Mouse (Mus musculus) embryo, embryonic 10.5 days (tissue): ENCODE data around the gene Gm20388.
A peak's percentile ranks its signal among the peaks of the same experiment; 100 is the strongest.

Experiments
- DNase-seq: peaks from one replicate; pipeline ENCODE4 v3.0.0-alpha.2; 2015; ENCODE audit warnings: low spot score

Gene Gm20388

DNA sequence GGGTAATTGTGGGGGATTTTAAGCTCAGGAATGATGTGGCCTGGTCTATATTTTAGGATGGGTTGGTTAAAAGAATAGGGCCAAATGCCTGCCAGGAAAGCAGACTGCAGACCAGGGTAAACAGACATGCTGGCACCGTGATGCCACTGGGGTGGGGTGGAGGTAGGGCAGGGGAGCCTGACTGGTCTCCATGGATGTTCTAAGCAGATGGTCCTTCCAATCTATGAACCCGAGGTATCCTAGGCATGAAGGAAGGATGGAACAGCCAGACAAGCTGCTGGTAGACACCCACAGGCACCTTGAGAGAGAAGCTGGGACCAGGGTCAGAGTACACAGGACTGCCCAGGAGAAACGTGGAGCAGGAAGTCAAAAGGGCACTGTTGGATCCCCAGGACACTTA lies 3936.9 kb downstream of the Gm20388 start:
- DNase-seq, result no peak

DNA sequence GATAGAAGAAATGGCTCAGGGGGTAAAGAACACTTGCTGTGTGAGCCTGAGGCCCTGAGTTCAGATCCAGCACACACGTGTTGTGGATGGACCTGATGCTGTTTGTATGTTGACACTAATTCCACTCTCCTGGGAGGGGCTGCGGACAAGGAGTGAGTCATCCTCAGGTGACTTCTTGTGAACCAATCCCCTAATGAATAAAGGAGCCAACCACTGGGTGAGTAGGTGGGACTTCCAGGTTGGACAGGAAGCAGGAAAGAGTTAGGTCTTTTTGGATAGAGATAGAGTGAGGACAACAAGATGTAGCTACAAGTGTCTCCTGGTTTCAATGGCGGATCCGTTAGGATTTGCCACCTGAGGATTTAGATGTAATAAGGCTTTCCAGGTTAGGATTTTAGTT lies 3938.7 kb downstream of the Gm20388 start:
- no peak for DNase-seq

DNA sequence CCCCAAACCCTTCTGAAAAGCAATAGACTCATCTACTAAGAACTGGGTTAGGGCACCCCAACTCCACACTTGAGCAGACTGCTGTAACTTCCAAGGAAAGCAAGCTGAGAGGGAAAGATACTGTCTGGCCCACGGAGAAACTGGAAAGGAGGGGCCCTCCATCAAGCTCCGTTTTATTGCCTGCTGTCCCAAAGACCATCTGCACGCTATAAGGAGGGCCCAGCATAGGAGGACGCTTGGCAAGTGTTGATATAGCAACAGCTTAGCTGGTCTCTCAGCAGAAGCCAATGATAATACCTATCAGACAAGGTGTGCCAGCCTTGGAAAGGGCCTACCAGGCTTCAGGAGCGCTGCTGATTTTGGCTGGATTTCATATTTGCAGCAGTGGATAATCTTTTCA lies 3940.9 kb downstream of the Gm20388 start:
- no peak for DNase-seq

DNA sequence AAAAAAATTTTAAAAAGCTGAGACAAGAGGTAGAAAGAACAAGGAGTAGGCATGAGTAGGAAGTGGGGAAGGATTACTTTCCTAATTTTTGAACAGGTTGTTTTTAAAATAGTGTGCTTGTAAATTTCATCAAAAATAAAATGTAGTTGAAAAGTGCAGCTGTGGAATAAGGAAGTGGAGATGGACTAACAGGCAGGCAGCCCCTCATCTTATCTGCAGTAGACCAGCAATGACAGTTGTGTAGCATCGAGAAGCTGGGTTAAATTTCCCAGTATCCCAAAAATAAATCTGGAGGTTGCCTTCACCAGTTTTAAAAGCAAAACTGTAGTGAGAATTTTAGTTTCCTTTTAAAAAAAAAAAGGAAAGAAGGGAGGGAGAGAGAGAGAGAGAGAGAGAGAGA lies 3943.6 kb downstream of the Gm20388 start:
- DNase-seq, result no peak

DNA sequence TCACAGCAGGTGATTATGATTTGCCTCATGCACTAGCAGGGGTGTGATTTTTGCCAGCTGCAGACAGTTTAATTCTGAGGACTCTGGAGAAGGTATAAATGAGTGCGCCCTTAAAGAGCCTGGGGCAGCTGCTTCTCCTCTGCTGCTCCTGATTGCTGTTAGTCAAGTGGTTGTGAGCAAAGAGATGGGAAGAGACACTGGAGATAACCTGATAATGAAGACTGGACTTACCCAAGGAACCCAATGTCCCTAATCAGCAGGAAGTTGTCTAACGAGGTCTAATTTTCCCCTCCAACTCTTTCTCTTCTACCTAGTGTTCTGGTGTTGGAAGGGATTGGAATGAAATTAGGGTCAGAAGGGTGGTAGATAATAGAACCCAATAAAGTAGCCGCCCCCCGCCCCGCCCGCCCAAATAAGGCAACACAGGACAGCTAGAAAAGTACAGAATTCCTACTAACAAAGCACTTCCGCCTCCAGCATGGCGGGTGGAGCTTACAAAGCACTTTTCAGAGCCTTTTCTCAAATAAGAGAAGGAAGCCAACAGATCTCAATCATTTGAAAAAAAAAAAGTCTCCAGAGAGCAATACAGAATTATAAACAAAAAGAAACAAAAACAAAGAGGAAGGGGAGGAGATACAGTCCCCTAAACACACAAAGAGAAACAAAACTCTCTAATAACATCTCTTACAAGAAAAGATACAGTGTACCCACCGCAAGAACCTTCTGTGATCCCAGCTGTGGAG lies 3944.3 kb downstream of the Gm20388 start:
- no peak for DNase-seq

DNA sequence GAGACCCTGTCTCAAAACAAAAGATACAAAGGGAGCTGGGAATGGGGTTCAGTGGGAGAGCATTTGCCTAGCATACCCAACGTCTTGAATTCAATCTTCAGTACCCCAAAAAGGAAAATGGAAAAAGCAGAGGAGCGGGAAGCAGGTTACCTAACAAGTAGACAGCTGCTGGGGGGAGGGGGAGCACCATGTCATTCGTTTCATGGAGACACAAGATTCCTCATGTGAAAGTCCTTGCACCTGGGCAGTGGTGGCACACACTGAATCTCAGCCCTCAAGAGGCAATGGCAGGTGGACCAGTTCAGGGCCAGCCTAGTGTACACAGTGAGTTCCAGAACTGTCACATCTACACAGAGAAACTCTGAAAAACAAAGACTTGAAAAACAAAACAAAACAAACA lies 3946.7 kb downstream of the Gm20388 start:
- no peak for DNase-seq

DNA sequence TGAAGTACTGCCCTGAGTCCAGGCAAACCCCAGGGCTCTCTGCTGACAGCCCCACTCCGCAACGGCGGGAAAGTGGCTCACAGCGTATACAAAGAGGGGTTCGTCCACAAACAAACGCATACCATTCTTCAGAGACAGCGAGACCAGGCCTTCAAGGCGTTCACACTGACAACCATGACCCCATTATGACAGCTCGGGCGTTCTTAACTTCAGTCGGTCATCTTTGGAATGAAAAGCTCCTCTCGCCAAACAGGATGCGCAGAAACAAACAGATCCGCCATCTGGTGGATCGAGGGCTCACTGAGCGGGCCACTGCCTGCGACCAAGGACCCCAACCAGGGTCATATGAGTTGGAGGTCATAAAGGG lies 3947.9 kb downstream of the Gm20388 start:
- peak; percentile 67 for DNase-seq

DNA sequence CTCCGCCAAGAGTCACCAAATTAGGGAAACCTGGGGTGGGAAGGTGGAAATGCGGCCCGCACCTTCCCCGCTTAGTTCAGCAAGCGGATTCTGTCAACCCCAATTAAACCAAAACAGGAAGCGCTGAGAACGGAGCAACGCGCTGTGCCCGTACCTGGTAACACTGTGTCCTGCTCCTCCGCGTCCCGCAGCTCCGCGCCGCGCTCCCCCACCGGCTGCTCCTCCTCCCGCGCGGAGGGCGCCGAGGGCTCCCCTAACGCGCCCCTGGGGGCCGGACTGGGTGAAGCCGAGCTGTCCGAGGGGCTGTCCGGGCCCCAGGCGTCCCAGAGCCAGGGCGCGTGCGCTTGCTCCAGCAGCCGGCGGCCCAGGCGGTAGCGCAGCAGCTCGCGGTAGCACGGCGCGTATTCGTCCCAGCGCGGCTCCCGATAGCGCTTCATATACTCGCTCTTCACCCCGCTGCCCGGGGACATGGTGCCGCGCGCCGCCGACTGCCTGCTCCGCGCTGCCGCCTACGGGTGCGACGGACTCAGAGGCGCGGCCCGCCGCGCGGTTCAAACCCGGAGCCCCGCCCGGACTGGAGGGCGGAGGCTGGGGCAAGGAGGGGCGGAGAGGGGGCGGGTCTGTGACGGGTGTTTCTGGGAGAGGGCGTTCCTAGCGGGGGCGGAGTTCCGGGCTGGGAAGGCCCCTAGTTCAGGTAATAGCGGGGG lies 3948.5 kb downstream of the Gm20388 start:
- DNase-seq, result peak; percentile 96

DNA sequence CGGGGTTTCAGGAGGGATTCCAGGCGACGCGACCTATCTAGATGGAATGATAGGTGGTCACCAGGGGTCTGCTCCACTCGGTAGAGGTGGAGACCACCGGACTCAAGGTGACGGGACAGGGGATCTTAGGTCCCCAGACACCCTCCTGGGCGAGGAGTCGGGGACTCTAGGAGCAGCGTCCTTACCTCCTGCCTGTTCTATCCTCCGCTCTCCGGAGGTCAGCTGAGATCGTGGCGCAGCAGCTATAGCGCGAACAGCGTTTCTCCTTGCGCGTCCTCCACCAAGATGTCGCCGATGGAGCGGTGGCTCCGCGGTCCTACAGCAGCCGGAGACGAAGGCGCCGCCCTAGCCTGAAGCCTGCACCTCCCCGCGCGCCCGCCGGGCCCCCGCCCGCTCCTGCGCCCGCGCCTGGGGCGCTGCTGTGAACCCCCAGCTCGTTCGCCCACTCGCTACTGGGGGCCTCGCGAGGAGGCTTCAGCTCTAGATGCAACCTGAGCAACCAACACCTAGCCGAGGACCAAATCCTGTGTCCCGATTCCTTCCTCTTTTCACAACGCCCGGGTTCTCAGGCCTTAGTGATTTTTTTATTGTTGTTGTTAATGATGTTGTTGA lies 3949.1 kb downstream of the Gm20388 start, which contains the start of gene Ccsap:
Gene Ccsap (minus strand): TSS at position 562 of the 612 bp plus-strand sequence.
- DNase-seq, result no peak

DNA sequence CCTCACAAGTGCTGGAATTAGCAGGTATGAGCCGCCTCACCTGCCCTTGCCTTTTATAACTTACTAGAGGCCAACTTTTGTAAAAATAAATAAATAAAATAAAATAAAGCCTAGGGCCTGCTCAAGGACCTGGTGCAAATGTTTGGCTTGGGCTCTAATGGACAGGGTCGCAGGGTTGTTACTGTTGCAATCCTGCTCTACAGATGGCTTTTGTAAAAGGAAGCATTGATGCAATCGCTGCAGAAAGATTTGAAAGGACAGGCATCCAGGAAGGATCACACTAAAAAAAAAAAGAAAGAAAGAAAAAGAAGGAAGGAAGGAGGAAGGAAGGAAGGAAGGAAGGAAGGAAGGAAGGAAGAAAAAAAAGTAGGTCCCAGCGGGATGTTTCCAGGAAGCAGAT lies 3949.7 kb downstream of the Gm20388 start:
- no peak for DNase-seq

DNA sequence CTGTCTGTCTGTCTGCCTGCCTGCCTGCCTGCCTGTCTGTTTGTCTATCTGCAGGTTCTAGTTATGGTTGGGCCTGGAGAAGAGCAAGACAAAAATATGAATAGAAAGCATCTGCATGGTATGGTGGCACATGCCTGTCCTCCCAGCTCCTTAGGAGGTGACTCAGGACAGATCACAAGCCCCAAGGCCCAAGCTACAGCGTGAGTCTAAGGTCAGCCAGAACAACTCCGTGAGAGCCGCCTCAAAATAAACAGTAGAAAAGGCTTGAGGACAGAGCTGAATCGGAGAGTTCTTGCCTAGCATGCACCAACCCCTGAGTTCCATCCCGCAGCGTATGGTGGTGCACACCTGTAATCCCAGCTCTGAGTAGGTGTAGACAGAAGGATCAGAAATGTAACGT lies 3955.1 kb downstream of the Gm20388 start:
- DNase-seq, result no peak

DNA sequence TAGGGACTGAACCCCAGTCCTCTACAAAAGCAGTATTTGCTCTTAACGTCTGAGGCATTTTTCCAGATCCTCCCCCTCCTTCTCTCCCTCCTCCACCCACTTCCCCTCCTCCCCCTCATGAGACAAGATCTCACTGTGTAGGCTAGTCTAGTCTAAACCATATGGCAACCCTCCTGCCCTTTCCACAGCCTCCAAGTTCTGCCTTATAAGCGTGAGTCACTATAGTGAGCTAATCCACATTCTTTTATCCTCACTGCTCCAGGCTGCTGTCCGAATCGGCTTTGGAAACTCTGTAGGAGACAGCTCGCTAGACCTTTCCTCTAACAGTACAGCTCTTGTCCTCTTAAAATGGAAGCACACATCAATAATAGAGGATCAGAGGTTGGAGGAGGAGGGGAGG lies 3956.3 kb downstream of the Gm20388 start:
- DNase-seq, result peak; percentile 11

DNA sequence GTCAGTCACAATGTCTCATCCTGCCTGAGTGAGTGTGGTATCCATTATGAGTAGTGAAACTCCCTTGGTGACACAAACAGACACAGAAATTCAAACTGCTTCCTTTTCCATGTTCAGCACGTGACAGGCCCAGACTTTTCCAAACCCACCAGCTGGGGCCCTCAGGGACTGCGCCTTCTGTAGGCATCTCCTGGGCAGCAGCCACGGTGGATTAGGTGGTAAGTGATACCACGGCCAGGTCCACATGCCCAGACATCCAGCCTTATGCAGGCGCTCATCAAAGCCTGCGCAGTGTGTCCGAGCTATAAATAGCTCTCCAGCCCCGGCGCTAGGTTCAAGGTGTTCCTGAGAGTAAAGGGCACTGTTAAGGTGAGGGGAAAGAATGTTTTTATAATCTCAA lies 3961.4 kb downstream of the Gm20388 start:
- no peak for DNase-seq

DNA sequence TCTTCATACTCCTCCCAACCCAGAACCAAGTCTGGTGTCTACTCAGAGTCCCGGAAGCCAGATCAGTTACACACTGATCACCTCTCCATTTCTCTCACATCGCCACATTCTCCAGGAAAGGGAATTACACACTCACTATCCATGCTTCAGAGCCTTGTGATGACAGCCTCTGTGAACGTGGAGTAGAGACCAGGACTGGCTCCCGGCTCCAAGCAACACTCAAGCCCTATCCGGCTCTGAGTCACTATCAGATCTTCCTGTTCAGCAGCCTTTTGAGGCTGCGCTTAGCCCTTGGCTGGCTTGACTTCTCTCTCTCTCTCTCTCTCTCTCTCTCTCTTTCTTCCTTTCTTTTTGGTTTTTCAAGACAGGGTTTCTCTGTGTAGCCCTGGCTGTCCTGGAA lies 3962.7 kb downstream of the Gm20388 start:
- DNase-seq, result no peak

DNA sequence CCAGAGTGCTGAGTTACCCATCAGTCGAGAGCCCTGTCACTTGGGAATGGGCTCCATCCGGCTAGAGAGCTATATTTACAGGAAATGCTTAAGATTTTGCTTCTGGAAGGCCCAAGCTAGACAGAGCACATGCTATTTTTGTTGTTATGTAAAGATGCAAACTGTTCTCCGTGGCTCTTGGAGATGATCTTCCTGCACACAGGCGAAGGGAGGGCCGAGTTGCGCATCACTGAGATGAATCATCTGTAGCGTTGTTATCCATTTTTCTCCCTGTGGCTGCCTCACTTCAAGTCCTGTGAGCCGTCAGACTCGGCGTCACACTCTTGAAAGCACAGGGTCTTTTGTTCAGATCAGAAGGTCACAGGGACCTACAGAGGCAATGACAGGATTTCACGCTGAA lies 3963.7 kb downstream of the Gm20388 start:
- no peak for DNase-seq

DNA sequence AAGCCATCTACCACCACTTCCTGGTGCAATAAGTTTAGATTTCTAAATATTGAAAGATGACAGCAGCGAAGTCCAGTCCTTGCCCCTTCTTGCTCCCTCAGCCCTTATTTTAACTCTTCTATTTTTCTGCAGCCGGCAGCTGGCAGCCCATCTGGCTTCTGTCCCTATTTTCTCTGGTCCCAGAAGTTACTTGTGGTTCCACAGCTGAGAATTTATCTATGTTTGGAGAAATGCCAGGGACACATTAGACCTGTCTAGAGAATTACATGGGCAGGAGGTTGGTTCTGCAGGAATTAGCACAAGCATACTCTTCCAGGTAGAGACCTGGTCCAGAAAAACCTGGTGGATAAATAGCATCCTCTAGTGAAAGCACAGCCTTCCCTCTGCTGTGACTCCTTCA lies 3967.2 kb downstream of the Gm20388 start:
- no peak for DNase-seq

DNA sequence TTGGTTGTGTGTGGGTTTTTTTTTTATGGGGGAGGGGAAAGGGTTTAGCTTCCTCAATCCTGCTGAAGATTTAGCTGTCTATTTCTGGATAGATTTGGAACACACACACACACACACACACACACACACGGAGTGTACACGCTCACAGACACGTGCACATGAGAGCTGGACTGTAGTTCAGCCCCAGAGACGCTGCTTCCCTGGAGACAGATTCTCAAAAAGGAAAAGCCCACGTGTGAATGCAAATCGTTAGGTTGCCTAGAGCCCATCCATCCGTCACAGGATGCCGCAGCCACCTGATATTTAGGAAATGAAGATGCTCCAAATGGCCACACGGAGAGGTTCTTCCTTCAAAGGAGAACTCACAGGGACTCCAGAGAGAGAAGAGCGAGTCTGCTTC lies 3969.6 kb downstream of the Gm20388 start:
- no peak for DNase-seq

DNA sequence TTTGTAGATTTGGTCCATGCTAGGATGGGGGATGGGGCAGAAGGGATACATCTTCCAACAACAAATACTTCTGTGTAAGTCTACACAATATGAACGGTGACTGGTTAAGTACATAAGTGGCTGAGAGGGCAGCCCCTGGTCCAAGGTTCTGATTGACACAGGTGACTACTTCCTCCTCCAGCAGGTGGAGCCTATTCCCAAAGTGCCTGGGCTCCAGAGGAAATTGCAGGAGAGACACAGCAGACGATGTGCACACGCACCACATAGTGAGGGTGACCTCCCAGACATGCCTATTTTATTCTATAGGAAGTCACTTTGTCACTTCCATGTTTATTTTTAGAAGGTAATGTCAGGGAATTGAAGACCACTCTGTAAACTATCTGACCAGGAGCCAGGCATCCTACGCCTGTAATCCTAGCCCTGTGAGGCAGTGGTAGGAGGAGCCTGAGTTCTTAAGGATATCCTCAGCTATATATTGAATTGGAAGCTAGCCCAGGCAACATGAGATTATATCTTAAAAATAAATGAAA lies 3970.2 kb downstream of the Gm20388 start:
- no peak for DNase-seq

DNA sequence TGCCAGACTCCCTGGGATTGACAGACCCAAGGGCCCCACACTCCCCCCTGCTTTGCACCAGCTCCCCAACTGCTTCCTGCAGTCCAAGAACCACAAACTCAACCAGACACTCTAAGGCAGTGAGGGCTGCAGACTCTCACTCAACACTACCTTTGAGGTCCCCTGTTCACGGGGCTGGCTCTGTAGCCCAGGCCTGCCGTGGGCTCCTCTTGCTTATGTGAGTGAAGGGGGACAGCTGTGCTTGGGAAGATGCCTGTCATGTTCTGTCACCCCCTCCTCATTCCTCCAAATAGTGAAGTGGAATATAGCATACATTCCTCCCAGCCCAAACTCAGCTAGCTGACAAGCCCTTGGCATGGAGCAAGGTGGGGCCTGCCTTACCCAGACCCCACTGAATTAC lies 3971.8 kb downstream of the Gm20388 start:
- no peak for DNase-seq

DNA sequence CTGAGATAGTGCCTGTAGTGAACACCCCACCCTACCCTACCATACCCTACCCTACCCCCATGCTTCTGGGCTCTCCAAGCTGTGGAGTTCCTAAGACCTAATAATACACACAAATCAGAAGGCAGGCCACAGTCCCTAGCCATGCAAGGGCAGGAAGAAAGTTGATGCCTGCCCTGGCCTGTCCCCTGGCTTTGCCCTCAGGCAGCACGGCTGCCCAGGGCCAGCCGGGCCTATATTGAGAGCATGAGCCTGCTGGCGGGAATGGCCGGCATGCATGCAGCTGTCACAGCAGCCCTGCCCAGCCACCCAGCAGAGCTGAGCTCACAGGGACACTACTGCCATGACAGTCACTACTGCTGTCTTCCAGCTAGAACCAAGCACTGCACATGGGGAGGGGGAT lies 3972.5 kb downstream of the Gm20388 start:
- DNase-seq, result no peak

DNA sequence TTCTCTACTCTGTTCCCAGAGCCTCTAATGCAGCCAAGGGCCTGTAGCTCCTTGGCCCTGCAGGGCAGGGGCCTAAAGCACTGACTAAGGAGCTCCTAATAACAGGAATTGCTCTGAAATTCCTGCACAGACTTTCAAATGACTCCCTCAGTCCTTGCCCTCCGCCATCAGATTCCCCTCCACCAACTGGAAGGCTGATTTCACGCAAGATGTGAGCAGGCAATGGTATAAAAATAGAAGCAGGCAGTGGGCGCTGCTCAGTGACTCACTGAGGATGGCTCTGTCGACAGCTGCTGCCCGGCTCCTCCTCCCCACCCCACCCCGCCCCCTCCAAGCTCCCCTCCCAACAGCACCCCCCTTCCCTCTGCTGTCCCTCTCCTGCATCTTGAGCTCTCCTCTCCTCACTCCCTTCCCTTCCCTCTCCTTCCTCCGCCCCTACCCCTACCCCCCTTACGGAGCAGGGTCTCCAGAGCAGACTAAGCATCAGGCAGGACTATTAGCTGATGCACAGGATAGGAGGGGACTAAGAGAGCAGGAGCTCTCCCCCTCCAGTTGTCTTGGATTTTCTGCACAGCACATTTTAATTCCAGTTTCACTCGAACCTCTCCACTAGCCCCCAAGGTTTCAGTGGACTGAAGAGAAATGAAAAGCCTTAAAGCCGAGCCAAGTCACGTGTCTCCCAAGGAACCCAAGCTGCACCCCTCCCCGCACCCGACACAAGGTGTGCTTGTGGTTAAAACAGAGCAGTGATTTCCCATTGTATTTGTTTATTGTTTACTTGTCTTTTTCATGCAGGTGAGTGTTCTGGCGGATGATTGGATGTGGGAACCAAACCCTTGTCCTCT lies 3974.3 kb downstream of the Gm20388 start:
- DNase-seq, result peak; percentile 36

DNA sequence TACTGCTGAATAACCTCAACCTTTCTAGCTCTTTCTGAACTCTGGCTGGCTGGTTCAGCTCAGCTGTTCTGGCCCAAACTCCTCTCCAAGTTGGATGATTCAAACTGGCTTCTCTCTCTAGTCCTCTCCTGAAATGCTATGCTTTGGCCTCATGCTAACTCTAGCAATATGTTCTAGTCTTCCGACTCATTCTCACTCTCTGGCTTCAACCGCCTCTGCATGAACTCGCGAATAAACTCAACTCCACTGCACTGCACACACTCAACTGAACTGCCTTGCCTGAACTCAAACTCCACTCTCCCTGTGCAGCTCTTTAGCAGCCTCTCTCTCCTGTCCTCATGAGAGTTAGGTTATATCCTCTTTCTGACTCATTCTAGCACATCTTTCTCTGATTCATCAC lies 3976.5 kb downstream of the Gm20388 start:
- no peak for DNase-seq
